Mouse (Mus musculus) lung, embryonic 14.5 days (tissue): ENCODE results near the gene Osbpl8. TPM values are rescaled to one million over a fixed set of nuclear protein-coding genes. Genes with fewer than 3 reads are reported as not detected.
"Not testable (repeated sequence)": the region's sequence is repeated elsewhere in the genome, so short reads cannot be mapped to it uniquely, and the experiment has no call there.

Experiments used
- ATAC-seq: fragments of 200-750 bp; cut with Nextera tagmentation; 2 replicates; pipeline ENCODE4 v1.8.0; 2017; ENCODE audit warnings: mild to moderate bottlenecking, moderate TSS enrichment, moderate library complexity; ENCODE audit not compliant: insufficient read depth
- DNase-seq: peaks from one replicate; pipeline ENCODE4 v3.0.0-alpha.2; 2015
- H3K27ac ChIP-seq: fragments of 300-500 bp; sonication (generic); 2 replicates; pipeline ENCODE4 v1.5.1; 2014; ENCODE audit warnings: low read depth, mild to moderate bottlenecking, moderate library complexity
- H3K27me3 ChIP-seq: fragments of 300-500 bp; sonication (generic); 2 replicates; pipeline ENCODE4 v1.6.1; 2014; ENCODE audit warnings: low read length, control low read depth; ENCODE audit not compliant: insufficient read depth
- H3K36me3 ChIP-seq: fragments of 300-500 bp; sonication (generic); 2 replicates; pipeline ENCODE4 v1.6.1; 2014; ENCODE audit warnings: control low read depth; ENCODE audit not compliant: insufficient read depth
- H3K4me1 ChIP-seq: fragments of 300-500 bp; sonication (generic); 2 replicates; pipeline ENCODE4 v1.6.1; 2014; ENCODE audit warnings: antibody characterized with exemption, control low read depth; ENCODE audit not compliant: insufficient read depth
- H3K4me2 ChIP-seq: fragments of 300-500 bp; sonication (generic); 2 replicates; pipeline ENCODE4 v1.6.1; 2014; ENCODE audit warnings: mild to moderate bottlenecking
- H3K4me3 ChIP-seq: fragments of 300-500 bp; sonication (generic); 2 replicates; pipeline ENCODE4 v1.5.1; 2014; ENCODE audit warnings: low read depth, low read length
- H3K9ac ChIP-seq: fragments of 300-500 bp; sonication (generic); 2 replicates; pipeline ENCODE4 v1.6.1; 2014
- H3K9me3 ChIP-seq: fragments of 300-500 bp; sonication (generic); 2 replicates; pipeline ENCODE4 v1.6.1; 2016; ENCODE audit warnings: low read depth, low read length, control low read depth
- CTCF ChIP-seq: IDR thresholded peaks from 2 replicates; pipeline ENCODE4 v1.5.1; 2016; ENCODE audit warnings: antibody characterized with exemption, low read depth
- WGBS: fragments of 180-500 bp; shearing (Covaris S2); extraction: QIAGEN DNeasy Blood & Tissue Kit; methylation state at CpG from one replicate; pipeline ENCODE4 v1.1.7; 2014; 5-methylcytosine and 5-hydroxymethylcytosine counted together
- polyA plus RNA-seq: library from polyadenylated mRNA; unstranded; fragments of >200 nt; fragmentation: Nextera tagmentation; extraction: Ambion mirVana; gene quantifications from 2 replicates; pipeline ENCODE4 v1.2.1, GENCODE M21; 2014

The Osbpl8 gene
- polyA plus RNA-seq, 1 experiment from 2014 or later, result 10.8 TPM

- no peak overlapping the region for H3K4me3 ChIP-seq
- H3K36me3 ChIP-seq, result no peaks in the 10 kb centered on the region
- H3K27ac ChIP-seq, result no peak overlapping the region
- ATAC-seq (no peak), DNase-seq (no peak)
- no peaks in the 10 kb centered on the region for H3K27me3 ChIP-seq
- 77% methylated on average over 8 of the region's 8 CpGs for WGBS
- no peak for TF ChIP-seq CTCF
- H3K9ac ChIP-seq, result no peak overlapping the region
- H3K4me2 ChIP-seq, result no peak overlapping the region
- H3K4me1 ChIP-seq, result no peaks in the 10 kb centered on the region
- H3K9me3 ChIP-seq, result no peaks in the 10 kb centered on the region
These were observed 30.6 kb upstream of the Osbpl8 start for GRCm38 (mm10) chr10:111133936-111134335.

DNA sequence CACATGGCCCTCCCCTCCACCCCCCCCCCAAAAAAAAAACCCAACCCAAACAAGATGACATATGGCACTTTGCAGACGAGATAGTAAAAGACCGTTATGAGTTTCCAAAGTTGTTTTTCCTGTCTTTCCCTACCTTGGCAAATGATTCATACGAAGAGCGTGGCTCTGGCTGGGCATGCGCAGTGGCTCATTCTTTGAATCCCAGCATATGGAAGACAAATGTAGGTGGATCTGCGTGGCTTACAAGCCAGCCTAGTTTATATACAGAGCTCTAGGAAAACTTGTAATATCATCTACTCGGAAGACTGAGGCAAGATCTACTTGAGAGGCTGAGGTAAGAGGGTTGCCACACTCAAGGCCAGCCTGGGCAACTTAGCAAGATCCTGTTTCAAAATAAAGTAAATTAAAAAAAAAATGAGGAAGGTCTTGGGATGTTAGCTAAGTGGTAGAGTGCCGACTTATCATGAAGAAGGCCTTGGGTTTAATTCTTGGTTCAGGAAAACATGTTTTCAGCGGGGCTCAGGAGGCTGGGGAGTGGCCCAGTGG is 30.1 kb upstream of the Osbpl8 start:
- DNase-seq, result no peak
- Histone ChIP-seq H3K36me3 (no peaks in the 10 kb centered on the region), H3K4me3 (no peak overlapping the region), H3K27me3 (no peaks in the 10 kb centered on the region), H3K4me2 (no peak overlapping the region), H3K27ac (no peak overlapping the region), H3K4me1 (no peaks in the 10 kb centered on the region), H3K9me3 (no peaks in the 10 kb centered on the region), H3K9ac (no peak overlapping the region)
- 79% methylated on average over 9 of the region's 9 CpGs for WGBS
- TF ChIP-seq CTCF, result no peak
- ATAC-seq, result no peak

- not testable (repeated sequence) for H3K27ac ChIP-seq, H3K4me3 ChIP-seq, ATAC-seq, H3K27me3 ChIP-seq, H3K9ac ChIP-seq, H3K4me1 ChIP-seq, DNase-seq, H3K36me3 ChIP-seq, H3K4me2 ChIP-seq, H3K9me3 ChIP-seq
- WGBS, result 75% methylated on average over 5 of the region's 5 CpGs
These were observed 28.2 kb upstream of the Osbpl8 start for GRCm38 (mm10) chr10:111136306-111136705.

GRCm38 (mm10) chr10:111137905-111138304 is 26.6 kb upstream of the Osbpl8 start:
- H3K9me3 ChIP-seq, result no peaks in the 10 kb centered on the region
- H3K4me3 ChIP-seq, result no peak overlapping the region
- H3K4me2 ChIP-seq, result no peak overlapping the region
- no peaks in the 10 kb centered on the region for H3K27me3 ChIP-seq
- H3K9ac ChIP-seq, result no peak overlapping the region
- no peaks in the 10 kb centered on the region for H3K4me1 ChIP-seq
- no peaks in the 10 kb centered on the region for H3K36me3 ChIP-seq
- ATAC-seq (no peak), DNase-seq (no peak)
- no peak for TF ChIP-seq CTCF
- H3K27ac ChIP-seq, result no peak overlapping the region
- WGBS, result 72% methylated on average over 4 of the region's 4 CpGs

GRCm38 (mm10) chr10:111139170-111139569 is 25.4 kb upstream of the Osbpl8 start:
- no peak for TF ChIP-seq CTCF
- no peak overlapping the region for H3K27ac ChIP-seq
- no peaks in the 10 kb centered on the region for H3K4me1 ChIP-seq
- H3K36me3 ChIP-seq, result no peaks in the 10 kb centered on the region
- ATAC-seq, result no peak
- H3K4me3 ChIP-seq, result no peak overlapping the region
- H3K9ac ChIP-seq, result no peak overlapping the region
- no peak for DNase-seq
- no peaks in the 10 kb centered on the region for H3K27me3 ChIP-seq
- WGBS, result 81% methylated on average over 1 of the region's 1 CpGs
- no peak overlapping the region for H3K4me2 ChIP-seq
- no peaks in the 10 kb centered on the region for H3K9me3 ChIP-seq

GRCm38 (mm10) chr10:111139881-111140280 is 24.7 kb upstream of the Osbpl8 start:
- H3K27ac ChIP-seq, result no peak overlapping the region
- no peaks in the 10 kb centered on the region for H3K4me1 ChIP-seq
- WGBS, result 28% methylated on average over 5 of the region's 5 CpGs
- H3K4me3 ChIP-seq, result no peak overlapping the region
- H3K4me2 ChIP-seq, result no peak overlapping the region
- ATAC-seq (no peak), DNase-seq (peak; percentile 83)
- TF ChIP-seq CTCF, result no peak
- H3K9me3 ChIP-seq, result no peaks in the 10 kb centered on the region
- no peak overlapping the region for H3K9ac ChIP-seq
- no peaks in the 10 kb centered on the region for H3K27me3 ChIP-seq
- no peaks in the 10 kb centered on the region for H3K36me3 ChIP-seq

DNA sequence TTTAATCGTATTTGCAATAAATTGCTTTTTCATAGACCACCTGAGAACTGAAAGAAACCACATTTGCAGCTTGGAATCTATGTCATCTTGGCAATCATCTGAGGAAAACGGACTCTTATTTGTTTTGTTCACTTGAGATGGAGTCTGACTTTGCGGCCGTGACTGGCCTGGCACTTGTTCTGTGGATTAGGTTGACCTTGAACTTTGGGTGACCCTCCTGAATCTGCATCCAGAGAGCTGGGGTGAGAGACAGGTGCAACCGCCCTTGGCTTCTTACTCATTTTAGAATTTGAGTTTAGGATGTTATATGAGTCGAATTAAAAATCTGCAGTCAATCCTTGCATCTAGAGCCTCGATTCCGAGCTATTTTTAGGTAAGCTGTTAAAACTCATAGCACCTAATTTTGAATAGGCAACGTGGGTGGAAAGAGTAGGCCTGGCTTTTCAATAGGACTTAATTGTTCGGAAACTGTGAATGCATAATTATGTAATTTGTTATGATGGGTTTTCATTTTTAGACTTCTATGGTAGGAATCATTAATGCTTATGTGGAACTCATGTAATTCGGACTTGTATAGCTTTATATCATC is 20.1 kb upstream of the Osbpl8 start:
- DNase-seq (no peak), ATAC-seq (no peak)
- no peak for TF ChIP-seq CTCF
- no peaks in the 10 kb centered on the region for H3K36me3 ChIP-seq
- no peak overlapping the region for H3K9ac ChIP-seq
- H3K27ac ChIP-seq, result no peak overlapping the region
- H3K4me2 ChIP-seq, result no peak overlapping the region
- no peaks in the 10 kb centered on the region for H3K27me3 ChIP-seq
- WGBS, result 73% methylated on average over 11 of the region's 11 CpGs
- no peaks in the 10 kb centered on the region for H3K9me3 ChIP-seq
- no peak overlapping the region for H3K4me3 ChIP-seq
- H3K4me1 ChIP-seq, result no peaks in the 10 kb centered on the region
